Mouse (Mus musculus): ENCODE results near the gene Wdr63. TPM values are rescaled to one million over a fixed set of nuclear protein-coding genes. Genes with fewer than 3 reads are reported as not detected.

Wdr63 gene
- polyA plus RNA-seq, 1 experiment from 2014 or later, result 0.09 TPM

- Histone ChIP-seq H3K4me1 (replicated peaks) (peaks cover 17% of the 10 kb centered on the region), H3K9ac (no peak overlapping the region), H3K4me3 (no peak overlapping the region), H3K9me3 (replicated peaks) (no peaks in the 10 kb centered on the region), H3K4me2 (no peak overlapping the region), H3K27ac (no peak overlapping the region), H3K36me3 (no peaks in the 10 kb centered on the region), H3K27me3 (peaks cover 14% of the 10 kb centered on the region)
- WGBS, result 65% methylated on average over 3 of the region's 3 CpGs
- no peak for ATAC-seq (replicated peaks; ENCODE audit: insufficient number of reproducible peaks, insufficient read depth, low FRiP score, low read depth)
Measured at GRCm38 (mm10) chr3:146122125-146122420, 14.1 kb upstream of the Wdr63 start.

GRCm38 (mm10) chr3:146121310-146122124 is 13.6 kb upstream of the Wdr63 start:
- Histone ChIP-seq H3K4me3 (peak overlapping the region; percentile 4), H3K4me2 (peak overlapping the region; percentile 42), H3K27me3 (peaks cover 20% of the 10 kb centered on the region), H3K27ac (no peak overlapping the region), H3K9ac (no peak overlapping the region), H3K4me1 (replicated peaks) (peaks cover 19% of the 10 kb centered on the region), H3K36me3 (no peaks in the 10 kb centered on the region), H3K9me3 (replicated peaks) (no peaks in the 10 kb centered on the region)
- ATAC-seq (replicated peaks; ENCODE audit: insufficient number of reproducible peaks, insufficient read depth, low FRiP score, low read depth), result 0 out of 2 replicates have a peak, but pooled peaks have one; percentile 45
- 14% methylated on average over 25 of the region's 25 CpGs for WGBS

- H3K27me3 ChIP-seq, result peaks cover 22% of the 10 kb centered on the region
- no peak overlapping the region for H3K27ac ChIP-seq
- ATAC-seq (replicated peaks; ENCODE audit: insufficient number of reproducible peaks, insufficient read depth, low FRiP score, low read depth), result no peak
- peaks cover 16% of the 10 kb centered on the region for H3K4me1 ChIP-seq (replicated peaks)
- no peaks in the 10 kb centered on the region for H3K9me3 ChIP-seq (replicated peaks)
- H3K4me3 ChIP-seq, result no peak overlapping the region
- 58% methylated on average over 9 of the region's 9 CpGs for WGBS
- H3K36me3 ChIP-seq, result no peaks in the 10 kb centered on the region
- no peak overlapping the region for H3K4me2 ChIP-seq
- no peak overlapping the region for H3K9ac ChIP-seq
Measured at GRCm38 (mm10) chr3:146117997-146118457, 10.1 kb upstream of the Wdr63 start.

GRCm38 (mm10) chr3:146117258-146117996 is 9.5 kb upstream of the Wdr63 start, which contains the start of gene Mcoln3:
Gene Mcoln3 (plus strand): TSS chr3:146117450.
- H3K4me2 ChIP-seq, result peak within 1 kb of the TSS; percentile 60
- no peaks in the 10 kb centered on the region for H3K9me3 ChIP-seq (replicated peaks)
- no peaks in the 10 kb centered on the region for H3K36me3 ChIP-seq
- peaks cover 22% of the 10 kb centered on the region for H3K27me3 ChIP-seq
- H3K4me3 ChIP-seq, result peak within 1 kb of the TSS; percentile 37
- H3K9ac ChIP-seq, result no peak within 1 kb of the TSS
- no peak within 1 kb of the TSS for H3K27ac ChIP-seq
- WGBS, result 14% methylated on average over 35 of the region's 35 CpGs
- no peak for ATAC-seq (replicated peaks; ENCODE audit: insufficient number of reproducible peaks, insufficient read depth, low FRiP score, low read depth)
- peaks cover 16% of the 10 kb centered on the region for H3K4me1 ChIP-seq (replicated peaks)

- Histone ChIP-seq H3K9ac (no peak overlapping the region), H3K4me3 (no peak overlapping the region), H3K4me2 (no peak overlapping the region), H3K36me3 (no peaks in the 10 kb centered on the region), H3K9me3 (replicated peaks) (no peaks in the 10 kb centered on the region), H3K27me3 (0 out of 2 replicates have a peak, but pooled peaks cover 4% of the 10 kb centered on the region), H3K4me1 (replicated peaks) (peaks cover 3% of the 10 kb centered on the region; the same call in 1 of the 2 replicates), H3K27ac (no peak overlapping the region)
- ATAC-seq (replicated peaks; ENCODE audit: insufficient number of reproducible peaks, insufficient read depth, low FRiP score, low read depth), result no peak
- 70% methylated on average over 6 of the region's 6 CpGs for WGBS
Measured at GRCm38 (mm10) chr3:146110916-146111315, 3.0 kb upstream of the Wdr63 start.

- no peak overlapping the region for H3K9ac ChIP-seq
- WGBS, result 65% methylated on average over 2 of the region's 2 CpGs
Measured at GRCm38 (mm10) chr3:146110358-146110757, 2.4 kb upstream of the Wdr63 start.

GRCm38 (mm10) chr3:146108945-146109344 is 1.0 kb upstream of the Wdr63 start:
- Histone ChIP-seq H3K9ac (no peak overlapping the region), H3K4me2 (no peak overlapping the region), H3K4me3 (no peak overlapping the region), H3K36me3 (no peaks in the 10 kb centered on the region), H3K27ac (no peak overlapping the region), H3K27me3 (0 out of 2 replicates have a peak, but pooled peaks cover 4% of the 10 kb centered on the region), H3K9me3 (replicated peaks) (no peaks in the 10 kb centered on the region), H3K4me1 (replicated peaks) (peaks cover 3% of the 10 kb centered on the region; the same call in 1 of the 2 replicates)
- no peak for ATAC-seq (replicated peaks; ENCODE audit: insufficient number of reproducible peaks, insufficient read depth, low FRiP score, low read depth)
- 68% methylated on average over 2 of the region's 2 CpGs for WGBS

More at GRCm38 (mm10) chr3:146110358-146110757, 2.4 kb upstream of the Wdr63 start:
- no peak overlapping the region for H3K4me3 ChIP-seq
- H3K27me3 ChIP-seq, result 0 out of 2 replicates have a peak, but pooled peaks cover 4% of the 10 kb centered on the region
- no peaks in the 10 kb centered on the region for H3K9me3 ChIP-seq (replicated peaks)
- no peaks in the 10 kb centered on the region for H3K36me3 ChIP-seq
- H3K4me1 ChIP-seq (replicated peaks), result peaks cover 3% of the 10 kb centered on the region; the same call in 1 of the 2 replicates
- no peak overlapping the region for H3K4me2 ChIP-seq
- H3K27ac ChIP-seq, result no peak overlapping the region
- ATAC-seq (replicated peaks; ENCODE audit: insufficient number of reproducible peaks, insufficient read depth, low FRiP score, low read depth), result no peak

GRCm38 (mm10) chr3:146107116-146107849 is 647 bp downstream of the Wdr63 start:
- Histone ChIP-seq H3K9ac (peak overlapping the region; percentile 37), H3K36me3 (no peaks in the 10 kb centered on the region), H3K27ac (no peak overlapping the region), H3K4me1 (replicated peaks) (peaks cover 3% of the 10 kb centered on the region; the same call in 1 of the 2 replicates), H3K4me2 (peak overlapping the region; percentile 88), H3K9me3 (replicated peaks) (no peaks in the 10 kb centered on the region), H3K27me3 (0 out of 2 replicates have a peak, but pooled peaks cover 4% of the 10 kb centered on the region), H3K4me3 (peak overlapping the region; percentile 52)
- WGBS, result 5% methylated on average over 18 of the region's 18 CpGs
- no peak for ATAC-seq (replicated peaks; ENCODE audit: insufficient number of reproducible peaks, insufficient read depth, low FRiP score, low read depth)

- no peak overlapping the region for H3K4me2 ChIP-seq
- H3K27me3 ChIP-seq, result 0 out of 2 replicates have a peak, but pooled peaks cover 4% of the 10 kb centered on the region
- no peak for ATAC-seq (replicated peaks; ENCODE audit: insufficient number of reproducible peaks, insufficient read depth, low FRiP score, low read depth)
- no peak overlapping the region for H3K9ac ChIP-seq
- no peak overlapping the region for H3K27ac ChIP-seq
- no peaks in the 10 kb centered on the region for H3K36me3 ChIP-seq
- H3K9me3 ChIP-seq (replicated peaks), result no peaks in the 10 kb centered on the region
- WGBS, result 56% methylated on average over 6 of the region's 6 CpGs
- no peak overlapping the region for H3K4me3 ChIP-seq
- H3K4me1 ChIP-seq (replicated peaks), result peaks cover 13% of the 10 kb centered on the region; the same call in 1 of the 2 replicates
Measured at GRCm38 (mm10) chr3:146102049-146102448, 5.9 kb downstream of the Wdr63 start.

GRCm38 (mm10) chr3:146099925-146100324 is 8.0 kb downstream of the Wdr63 start:
- H3K4me2 ChIP-seq, result no peak overlapping the region
- no peaks in the 10 kb centered on the region for H3K36me3 ChIP-seq
- peaks cover 13% of the 10 kb centered on the region; the same call in 1 of the 2 replicates for H3K4me1 ChIP-seq (replicated peaks)
- peak overlapping the region; percentile 9; the same call in 1 of the 2 replicates for H3K27ac ChIP-seq
- no peak overlapping the region for H3K4me3 ChIP-seq
- peak; percentile 62; the same call in 1 of the 2 replicates for ATAC-seq (replicated peaks; ENCODE audit: insufficient number of reproducible peaks, insufficient read depth, low FRiP score, low read depth)
- H3K27me3 ChIP-seq, result no peaks in the 10 kb centered on the region
- H3K9me3 ChIP-seq (replicated peaks), result no peaks in the 10 kb centered on the region
- H3K9ac ChIP-seq, result no peak overlapping the region

- peaks cover 13% of the 10 kb centered on the region; the same call in 1 of the 2 replicates for H3K4me1 ChIP-seq (replicated peaks)
- H3K36me3 ChIP-seq, result no peaks in the 10 kb centered on the region
- no peaks in the 10 kb centered on the region for H3K27me3 ChIP-seq
- H3K27ac ChIP-seq, result no peak overlapping the region
- no peak for ATAC-seq (replicated peaks; ENCODE audit: insufficient number of reproducible peaks, insufficient read depth, low FRiP score, low read depth)
- H3K9me3 ChIP-seq (replicated peaks), result no peaks in the 10 kb centered on the region
- no peak overlapping the region for H3K4me3 ChIP-seq
- no peak overlapping the region for H3K4me2 ChIP-seq
- WGBS, result 81% methylated on average over 4 of the region's 4 CpGs
- H3K9ac ChIP-seq, result no peak overlapping the region
Measured at GRCm38 (mm10) chr3:146097861-146098260, 10.1 kb downstream of the Wdr63 start.
